Mouse (Mus musculus) CH12.LX (cell line): Measurements from ENCODE around the gene Fat3. TPM values are rescaled to one million over a fixed set of nuclear protein-coding genes. Genes with fewer than 3 reads are reported as not detected.

Source experiments
- DNase-seq: peaks from one replicate; pipeline ENCODE4 v3.0.0-alpha.2; 2013; ENCODE audit errors: extremely low read depth
- H3K27ac ChIP-seq: 2 replicates; pipeline ENCODE4 v1.5.1; 2012; ENCODE audit warnings: low read depth, mild to moderate bottlenecking, control low read depth, moderate library complexity; ENCODE audit not compliant: insufficient read depth
- H3K27me3 ChIP-seq: replicated peaks from 2 replicates; pipeline ENCODE3; 2012; ENCODE audit warnings: inconsistent platforms
- H3K36me3 ChIP-seq, 2 experiments: replicated peaks in 1 of 2; 2 replicates each; pipeline versions ENCODE3 to v1.6.1; 2012; ENCODE audit warnings: inconsistent platforms in 1 of 2, low read length in 1 of 2, mild to moderate bottlenecking in 1 of 2, mixed read lengths in 1 of 2, moderate library complexity in 1 of 2; ENCODE audit not compliant: control insufficient read depth in 1 of 2, insufficient read depth in 1 of 2
- H3K4me1 ChIP-seq, 2 experiments: 2 replicates each; pipeline ENCODE4 v1.6.1; 2012; ENCODE audit warnings: inconsistent platforms in 1 of 2, moderate library complexity in 1 of 2; ENCODE audit not compliant: insufficient read depth in 2 of 2, control insufficient read depth in 1 of 2
- H3K4me2 ChIP-seq: 2 replicates; pipeline ENCODE4 v1.6.1; 2012; ENCODE audit warnings: low read depth, mild to moderate bottlenecking, control low read depth; ENCODE audit not compliant: poor library complexity, insufficient read depth, severe bottlenecking
- H3K4me3 ChIP-seq, 3 experiments: fragments of 150-350 bp in 1 of 3; sonication (generic) in 1 of 3; replicated peaks in 1 of 3; 2 replicates each; pipeline versions ENCODE3 to v1.5.1; 2011 to 2012; ENCODE audit warnings: low read depth in 2 of 3, low read length in 2 of 3, mild to moderate bottlenecking in 2 of 3, moderate library complexity in 2 of 3, control low read depth in 1 of 3, improper control_type of control experiment in 1 of 3, inconsistent platforms in 1 of 3, mixed read lengths in 1 of 3; ENCODE audit not compliant: poor library complexity in 1 of 3
- H3K79me2 ChIP-seq: replicated peaks from 2 replicates; pipeline ENCODE4 v1.6.1; 2012; ENCODE audit warnings: mild to moderate bottlenecking, moderate library complexity; ENCODE audit not compliant: control insufficient read depth, poor library complexity, insufficient read depth, severe bottlenecking; ENCODE audit errors: extremely low read depth
- H3K9ac ChIP-seq: 2 replicates; pipeline ENCODE4 v1.6.1; 2012; ENCODE audit warnings: low read depth, mild to moderate bottlenecking, control low read depth, moderate library complexity; ENCODE audit not compliant: insufficient read depth
- H3K9me3 ChIP-seq: replicated peaks from 2 replicates; pipeline ENCODE3; 2012; ENCODE audit warnings: low read length, inconsistent platforms, mixed read lengths
- BHLHE40 ChIP-seq: IDR thresholded peaks from 2 replicates; pipeline ENCODE4 v1.6.1; 2011; ENCODE audit warnings: mild to moderate bottlenecking, low read depth, low read length, improper control_type of control experiment
- CHD1 ChIP-seq: IDR thresholded peaks from 2 replicates; pipeline ENCODE4 v1.6.1; 2012; ENCODE audit warnings: low read depth, low read length, improper control_type of control experiment, inconsistent platforms
- CTCF ChIP-seq, 2 experiments: IDR thresholded peaks in 1 of 2; conservative IDR thresholded peaks in 1 of 2; 2 replicates each; pipeline ENCODE4 v1.5.1; 2011 to 2012; ENCODE audit warnings: low read depth in 2 of 2, low read length in 2 of 2, improper control_type of control experiment in 1 of 2, inconsistent platforms in 1 of 2, mild to moderate bottlenecking in 1 of 2, moderate library complexity in 1 of 2
- E2F4 ChIP-seq: IDR thresholded peaks from 2 replicates; pipeline ENCODE4 v1.6.1; 2011; ENCODE audit warnings: low read depth, low read length, improper control_type of control experiment; ENCODE audit not compliant: insufficient replicate concordance
- ELF1 ChIP-seq: IDR thresholded peaks from 2 replicates; pipeline ENCODE4 v1.6.1; 2014; ENCODE audit warnings: low read depth, mild to moderate bottlenecking, inconsistent platforms, low read length, improper control_type of control experiment
- ETS1 ChIP-seq: conservative IDR thresholded peaks from 2 replicates; pipeline ENCODE4 v1.6.1; 2012; ENCODE audit warnings: low read depth, mild to moderate bottlenecking, inconsistent platforms, low read length, improper control_type of control experiment, moderate library complexity
- GABPA ChIP-seq: IDR thresholded peaks from 2 replicates; pipeline ENCODE4 v1.6.1; 2012; ENCODE audit warnings: low read depth, low read length, improper control_type of control experiment, inconsistent platforms; ENCODE audit not compliant: insufficient replicate concordance
- HCFC1 ChIP-seq: IDR thresholded peaks from 2 replicates; pipeline ENCODE4 v1.6.1; 2012; ENCODE audit warnings: low read depth, mild to moderate bottlenecking, inconsistent platforms, low read length, improper control_type of control experiment
- IRF4 ChIP-seq: IDR thresholded peaks from 2 replicates; pipeline ENCODE4 v1.6.1; 2014; ENCODE audit warnings: low read depth, mild to moderate bottlenecking, inconsistent platforms, low read length, improper control_type of control experiment
- JUND ChIP-seq: conservative IDR thresholded peaks from 2 replicates; pipeline ENCODE4 v1.6.1; 2011; ENCODE audit warnings: low read depth, low read length, improper control_type of control experiment
- KAT2A ChIP-seq: IDR thresholded peaks from 2 replicates; pipeline ENCODE4 v1.6.1; 2012; ENCODE audit warnings: low read length, improper control_type of control experiment, inconsistent platforms; ENCODE audit not compliant: insufficient replicate concordance
- MAFK ChIP-seq: IDR thresholded peaks from 2 replicates; pipeline ENCODE4 v1.6.1; 2011; ENCODE audit warnings: low read length, improper control_type of control experiment; ENCODE audit not compliant: insufficient replicate concordance
- MAX ChIP-seq: IDR thresholded peaks from 2 replicates; pipeline ENCODE4 v1.6.1; 2011; ENCODE audit warnings: low read length, improper control_type of control experiment
- MAZ ChIP-seq: IDR thresholded peaks from 2 replicates; pipeline ENCODE4 v1.6.1; 2012; ENCODE audit warnings: low read depth, mild to moderate bottlenecking, inconsistent platforms, low read length, improper control_type of control experiment, moderate library complexity
- MEF2A ChIP-seq: IDR thresholded peaks from 2 replicates; pipeline ENCODE4 v1.6.1; 2014; ENCODE audit warnings: low read depth, mild to moderate bottlenecking, inconsistent platforms, low read length, improper control_type of control experiment, borderline replicate concordance
- MXI1 ChIP-seq: IDR thresholded peaks from 2 replicates; pipeline ENCODE4 v1.6.1; 2011; ENCODE audit warnings: mild to moderate bottlenecking, low read depth, low read length, improper control_type of control experiment
- NELFE ChIP-seq: IDR thresholded peaks from 2 replicates; pipeline ENCODE4 v1.6.1; 2011; ENCODE audit warnings: low read depth, low read length, improper control_type of control experiment
- NRF1 ChIP-seq: IDR thresholded peaks from 2 replicates; pipeline ENCODE4 v1.6.1; 2014; ENCODE audit warnings: low read depth, mild to moderate bottlenecking, inconsistent platforms, low read length, improper control_type of control experiment, moderate library complexity
- POLR2AphosphoS2 ChIP-seq: IDR thresholded peaks from 2 replicates; pipeline ENCODE4 v1.6.1; 2011; ENCODE audit warnings: low read depth, low read length, improper control_type of control experiment
- RAD21 ChIP-seq: IDR thresholded peaks from 2 replicates; pipeline ENCODE4 v1.6.1; 2011; ENCODE audit warnings: low read depth, mild to moderate bottlenecking, low read length, improper control_type of control experiment, moderate library complexity
- TBP ChIP-seq: conservative IDR thresholded peaks from 2 replicates; pipeline ENCODE4 v1.6.1; 2011; ENCODE audit warnings: low read depth, low read length, improper control_type of control experiment
- USF1 ChIP-seq: IDR thresholded peaks from 2 replicates; pipeline ENCODE4 v1.6.1; 2014; ENCODE audit warnings: low read depth, mild to moderate bottlenecking, inconsistent platforms, low read length, improper control_type of control experiment
- USF2 ChIP-seq: conservative IDR thresholded peaks from 2 replicates; pipeline ENCODE4 v1.6.1; 2011; ENCODE audit warnings: low read depth, low read length, improper control_type of control experiment
- ZC3H11A ChIP-seq: IDR thresholded peaks from 2 replicates; pipeline ENCODE4 v1.6.1; 2012; ENCODE audit warnings: low read depth, mild to moderate bottlenecking, inconsistent platforms, low read length, improper control_type of control experiment
- ZKSCAN1 ChIP-seq: IDR thresholded peaks from 2 replicates; pipeline ENCODE4 v1.6.1; 2012; ENCODE audit warnings: low read depth, inconsistent platforms, low read length, improper control_type of control experiment, borderline replicate concordance
- ZMIZ1 ChIP-seq: IDR thresholded peaks from 2 replicates; pipeline ENCODE4 v1.6.1; 2012; ENCODE audit warnings: low read depth, mild to moderate bottlenecking, inconsistent platforms, low read length, improper control_type of control experiment
- dilution Hi-C: fragments of 300-500 bp; cut with MboI; formaldehyde crosslinking; loops from 2 replicates; pipeline ENCODE4 v1.14.3; 2020; ENCODE audit warnings: low sequenced_read_pairs; ENCODE audit not compliant: extremely low pct_unique_long_range_greater_than_20kb, extremely low pct_ligation_motif_present
- in situ Hi-C: fragments of 300-500 bp; cut with MboI; formaldehyde crosslinking; loops from 3 replicates; pipeline ENCODE4 v1.14.3; 2019; ENCODE audit warnings: low sequenced_read_pairs, low pct_ligation_motif_present, low pct_unique_long_range_greater_than_20kb, mixed read lengths
- polyA plus RNA-seq: library from polyadenylated mRNA; unstranded; fragments of >175 nt; gene quantifications from 2 replicates; pipeline ENCODE4 v1.2.1, GENCODE M21; 2012; ENCODE audit warnings: low read depth; ENCODE audit not compliant: insufficient read length
- total RNA-seq, 2 experiments: library from RNA; depleted of rRNA; stranded (reverse); fragments of 300-350 nt in 1 of 2; fragments of >200 nt in 1 of 2; gene quantifications; 2 replicates each; pipeline ENCODE4 v1.2.3; 2012 to 2014

The Fat3 gene
- total and polyA plus RNA-seq, 3 experiments: 0.03 to 0.07 TPM; not detected in 1

DNA sequence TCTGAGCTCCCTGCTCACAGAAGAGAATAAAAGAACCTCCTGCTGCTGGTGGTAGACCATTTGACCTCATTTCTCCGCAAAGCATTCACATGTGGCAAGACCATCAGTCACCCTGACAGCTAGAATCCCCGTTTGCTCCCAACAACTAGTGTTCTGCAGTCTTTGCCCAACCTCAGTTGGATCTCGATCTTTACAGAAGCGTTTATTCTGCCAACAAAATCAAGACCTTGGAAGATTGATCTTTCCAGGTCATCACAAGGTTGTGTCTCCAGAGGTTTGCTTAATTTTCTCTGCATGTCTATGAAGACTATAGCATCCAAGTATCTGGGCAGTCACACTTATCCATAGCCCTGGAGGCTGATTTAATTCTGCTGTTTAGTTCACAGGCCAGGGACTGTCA lies 111.9 kb downstream of the Fat3 start:
- Histone ChIP-seq H3K9me3 (no peaks in the 10 kb centered on the region), H3K27ac (no peak overlapping the region), H3K4me2 (no peak overlapping the region), H3K9ac (no peak overlapping the region), H3K4me1 (no peaks in the 10 kb centered on the region), H3K27me3 (no peaks in the 10 kb centered on the region), H3K4me3 (no peak overlapping the region), H3K36me3 (no peaks in the 10 kb centered on the region), H3K79me2 (no peaks in the 10 kb centered on the region)
- dilution Hi-C loops: no loop called here
- in situ Hi-C loops: no loop called here
- TF ChIP-seq BHLHE40 (no peak), NRF1 (no peak), RAD21 (no peak), MEF2A (no peak), TBP (no peak), ZKSCAN1 (no peak), CHD1 (no peak)
- no peak for DNase-seq

DNA sequence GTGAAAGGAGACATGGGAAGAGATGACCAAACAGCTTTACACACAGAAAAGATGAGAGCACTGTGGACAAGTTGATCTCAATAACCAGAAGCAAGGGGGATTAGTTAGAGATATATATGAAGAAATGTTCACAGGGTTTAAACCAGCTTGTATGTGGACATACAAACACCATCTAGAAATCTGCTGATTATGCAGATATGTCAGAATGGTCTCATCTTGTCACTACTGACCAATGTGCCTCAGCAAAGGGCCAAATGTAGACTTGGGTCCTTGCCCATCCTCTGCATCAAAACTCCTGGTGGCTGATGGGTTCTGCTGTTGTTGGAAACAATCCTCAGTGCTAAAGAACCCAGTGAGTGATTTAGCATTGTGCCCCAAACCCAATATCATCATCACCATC lies 113.6 kb downstream of the Fat3 start:
- in situ Hi-C loops (no loop called here), dilution Hi-C loops (no loop called here)
- Histone ChIP-seq H3K36me3 (no peaks in the 10 kb centered on the region), H3K27me3 (no peaks in the 10 kb centered on the region), H3K79me2 (no peaks in the 10 kb centered on the region), H3K9ac (no peak overlapping the region), H3K4me1 (no peaks in the 10 kb centered on the region), H3K27ac (no peak overlapping the region), H3K4me2 (no peak overlapping the region), H3K9me3 (no peaks in the 10 kb centered on the region), H3K4me3 (no peak overlapping the region)
- TF ChIP-seq MXI1 (no peak), NRF1 (no peak), ZC3H11A (no peak), USF2 (no peak), JUND (no peak), MAFK (peak; percentile 71; the same call in 1 of the 2 replicates)
- DNase-seq: no peak

DNA sequence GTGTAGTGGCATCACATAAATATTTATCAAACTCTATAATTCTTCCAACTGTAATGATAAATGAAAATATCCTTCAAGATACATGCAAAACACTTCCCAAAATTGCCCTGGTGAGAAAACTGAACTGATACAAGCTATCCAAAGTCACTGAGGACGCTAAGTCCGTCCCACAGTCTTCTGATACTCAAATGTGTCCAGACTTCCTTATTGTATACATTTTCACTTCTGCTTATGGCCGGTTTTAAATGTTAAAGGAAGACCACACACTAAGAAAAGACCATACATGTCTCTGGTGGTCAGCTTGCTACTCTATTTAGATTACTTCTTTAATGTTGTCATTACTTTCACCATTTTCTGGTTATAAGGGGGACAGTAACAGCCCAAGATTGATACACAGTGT lies 137.4 kb downstream of the Fat3 start:
- Histone ChIP-seq H3K9ac (no peak overlapping the region), H3K4me2 (no peak overlapping the region), H3K9me3 (no peaks in the 10 kb centered on the region), H3K4me3 (no peak overlapping the region), H3K36me3 (no peaks in the 10 kb centered on the region), H3K4me1 (no peaks in the 10 kb centered on the region), H3K79me2 (no peaks in the 10 kb centered on the region), H3K27me3 (no peaks in the 10 kb centered on the region), H3K27ac (no peak overlapping the region)
- dilution Hi-C loops: no loop called here
- no peak for DNase-seq
- TF ChIP-seq USF1: no peak
- TF ChIP-seq TBP: no peak
- no peak for TF ChIP-seq ETS1
- no peak for TF ChIP-seq NELFE
- no peak for TF ChIP-seq POLR2AphosphoS2
- TF ChIP-seq MAX: no peak
- TF ChIP-seq KAT2A: no peak
- TF ChIP-seq MAZ: no peak
- no peak for TF ChIP-seq CTCF (conservative IDR thresholded peaks at IDR 0.05 in 1 of 2, IDR thresholded peaks at IDR 0.05 in 1 of 2; ENCODE audit: low read depth in 2 of 2, low read length in 2 of 2)
- no peak for TF ChIP-seq JUND
- TF ChIP-seq E2F4: no peak
- no peak for TF ChIP-seq IRF4
- no peak for TF ChIP-seq GABPA
- TF ChIP-seq ZMIZ1: no peak
- TF ChIP-seq HCFC1: no peak
- no peak for TF ChIP-seq ELF1
- in situ Hi-C loops: no loop called here
